Mouse (Mus musculus): Measurements from ENCODE around the gene Pgm5. TPM values are rescaled to one million over a fixed set of nuclear protein-coding genes. Genes with fewer than 3 reads are reported as not detected.

The Pgm5 gene
- total and polyA plus RNA-seq, 2 experiments from 2014 or later = 0.39 to 4.8 TPM

DNA sequence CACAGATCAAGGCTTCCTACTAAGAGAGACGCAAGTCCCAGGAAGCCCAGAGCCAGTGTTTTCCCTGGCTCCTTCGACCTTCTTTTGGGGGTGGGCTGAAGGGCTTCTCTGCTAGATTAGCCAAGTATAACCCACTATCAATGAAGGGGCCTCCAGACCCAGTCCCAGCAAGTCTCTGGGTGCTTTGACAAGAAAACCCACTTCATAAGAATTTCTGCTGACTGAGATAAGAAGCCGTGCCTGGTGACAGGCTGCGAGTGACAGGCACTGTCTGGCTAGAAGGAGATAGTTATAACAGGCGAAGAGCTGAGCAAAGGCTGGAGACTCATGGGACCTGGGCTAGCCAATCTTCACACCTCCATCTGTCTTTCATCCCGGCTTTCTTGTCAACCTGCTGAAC is 67.3 kb downstream of the Pgm5 start:
- ATAC-seq = no peak
- DNase-seq = no peak
- WGBS = 88% methylated on average over 6 of the region's 6 CpGs
- Histone ChIP-seq H3K27ac (ENCODE audit: low read depth, low read length) (no peak overlapping the region), H3K4me1 (ENCODE audit: insufficient read depth) (no peaks in the 10 kb centered on the region), H3K36me3 (ENCODE audit: insufficient read depth) (no peaks in the 10 kb centered on the region), H3K27me3 (ENCODE audit: insufficient read depth, low read length) (no peaks in the 10 kb centered on the region), H3K9me3 (ENCODE audit: low read length) (no peaks in the 10 kb centered on the region), H3K4me2 (ENCODE audit: low read depth) (no peak overlapping the region), H3K9ac (no peak overlapping the region), H3K4me3 (ENCODE audit: low read depth, low read length) (no peak overlapping the region)
- TF ChIP-seq CTCF (IDR thresholded peaks at IDR 0.05; ENCODE audit: low read depth) = no peak

DNA sequence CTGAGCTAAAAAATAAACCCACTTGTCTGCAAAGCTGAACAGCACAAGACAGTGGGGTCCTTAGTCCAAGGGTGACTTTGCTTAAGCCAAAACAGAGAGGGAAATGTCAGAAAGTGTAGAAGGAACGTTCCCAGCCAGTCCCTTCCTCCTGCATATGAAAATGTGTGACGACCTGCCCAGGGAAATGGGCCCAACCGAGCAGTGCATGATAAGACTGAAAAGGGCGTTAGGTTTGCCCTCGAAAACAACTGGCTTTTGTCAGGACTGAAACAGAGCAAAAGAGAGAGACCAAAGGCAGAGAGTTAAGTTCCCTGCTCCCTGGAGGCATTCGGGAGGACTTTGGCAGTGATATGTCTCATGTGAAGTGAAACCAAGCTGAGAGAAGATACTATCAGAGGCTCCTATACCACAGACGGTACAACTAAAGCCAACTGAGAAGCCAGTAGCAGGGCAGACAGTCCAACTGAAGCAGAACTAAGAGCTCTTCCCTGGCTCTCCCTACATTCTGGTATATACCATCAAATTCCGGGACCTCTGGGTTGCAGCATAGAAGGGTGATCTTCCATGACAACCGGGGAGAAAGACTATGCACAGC is 68.0 kb downstream of the Pgm5 start:
- no peak for ATAC-seq
- H3K4me1 ChIP-seq (ENCODE audit: insufficient read depth) = no peaks in the 10 kb centered on the region
- H3K9ac ChIP-seq = no peak overlapping the region
- H3K36me3 ChIP-seq (ENCODE audit: insufficient read depth) = no peaks in the 10 kb centered on the region
- 86% methylated on average over 9 of the region's 9 CpGs for WGBS
- DNase-seq = no peak
- H3K27me3 ChIP-seq (ENCODE audit: insufficient read depth, low read length) = no peaks in the 10 kb centered on the region
- H3K4me2 ChIP-seq (ENCODE audit: low read depth) = no peak overlapping the region
- H3K4me3 ChIP-seq (ENCODE audit: low read depth, low read length) = no peak overlapping the region
- no peak overlapping the region for H3K27ac ChIP-seq (ENCODE audit: low read depth, low read length)
- no peak for TF ChIP-seq CTCF (IDR thresholded peaks at IDR 0.05; ENCODE audit: low read depth)
- H3K9me3 ChIP-seq (ENCODE audit: low read length) = no peaks in the 10 kb centered on the region

- WGBS = 86% methylated on average over 5 of the region's 5 CpGs
Measured at GRCm38 (mm10) chr19:24792876-24793275, 68.8 kb downstream of the Pgm5 start.

GRCm38 (mm10) chr19:24785898-24786297 is 75.8 kb downstream of the Pgm5 start:
- Histone ChIP-seq H3K4me2 (ENCODE audit: low read depth) (no peak overlapping the region), H3K27me3 (ENCODE audit: insufficient read depth, low read length) (no peaks in the 10 kb centered on the region), H3K4me1 (ENCODE audit: insufficient read depth) (no peaks in the 10 kb centered on the region), H3K4me3 (ENCODE audit: low read depth, low read length) (no peak overlapping the region), H3K9ac (no peak overlapping the region), H3K9me3 (ENCODE audit: low read length) (no peaks in the 10 kb centered on the region), H3K27ac (ENCODE audit: low read depth, low read length) (no peak overlapping the region), H3K36me3 (ENCODE audit: insufficient read depth) (no peaks in the 10 kb centered on the region)
- no peak for ATAC-seq
- 90% methylated on average over 8 of the region's 8 CpGs for WGBS
- TF ChIP-seq CTCF (IDR thresholded peaks at IDR 0.05; ENCODE audit: low read depth) = no peak
- no peak for DNase-seq

More at GRCm38 (mm10) chr19:24792876-24793275, 68.8 kb downstream of the Pgm5 start:
- TF ChIP-seq CTCF (IDR thresholded peaks at IDR 0.05; ENCODE audit: low read depth) = no peak
- no peak overlapping the region for H3K27ac ChIP-seq (ENCODE audit: low read depth, low read length)
- ATAC-seq = no peak
- H3K9ac ChIP-seq = no peak overlapping the region
- no peak overlapping the region for H3K4me2 ChIP-seq (ENCODE audit: low read depth)
- H3K4me3 ChIP-seq (ENCODE audit: low read depth, low read length) = no peak overlapping the region
- no peaks in the 10 kb centered on the region for H3K4me1 ChIP-seq (ENCODE audit: insufficient read depth)
- H3K9me3 ChIP-seq (ENCODE audit: low read length) = no peaks in the 10 kb centered on the region
- H3K27me3 ChIP-seq (ENCODE audit: insufficient read depth, low read length) = no peaks in the 10 kb centered on the region
- H3K36me3 ChIP-seq (ENCODE audit: insufficient read depth) = no peaks in the 10 kb centered on the region
- DNase-seq = no peak

- H3K27ac ChIP-seq (ENCODE audit: low read depth, low read length) = no peak overlapping the region
- TF ChIP-seq CTCF (IDR thresholded peaks at IDR 0.05; ENCODE audit: low read depth) = no peak
- WGBS = 69% methylated on average over 15 of the region's 15 CpGs
- no peaks in the 10 kb centered on the region for H3K27me3 ChIP-seq (ENCODE audit: insufficient read depth, low read length)
- no peak overlapping the region for H3K4me3 ChIP-seq (ENCODE audit: low read depth, low read length)
- no peaks in the 10 kb centered on the region for H3K36me3 ChIP-seq (ENCODE audit: insufficient read depth)
- H3K9ac ChIP-seq = no peak overlapping the region
- ATAC-seq (no peak), DNase-seq (no peak)
- no peak overlapping the region for H3K4me2 ChIP-seq (ENCODE audit: low read depth)
- no peaks in the 10 kb centered on the region for H3K4me1 ChIP-seq (ENCODE audit: insufficient read depth)
- no peaks in the 10 kb centered on the region for H3K9me3 ChIP-seq (ENCODE audit: low read length)
Measured at GRCm38 (mm10) chr19:24785056-24785675, 76.5 kb downstream of the Pgm5 start.

DNA sequence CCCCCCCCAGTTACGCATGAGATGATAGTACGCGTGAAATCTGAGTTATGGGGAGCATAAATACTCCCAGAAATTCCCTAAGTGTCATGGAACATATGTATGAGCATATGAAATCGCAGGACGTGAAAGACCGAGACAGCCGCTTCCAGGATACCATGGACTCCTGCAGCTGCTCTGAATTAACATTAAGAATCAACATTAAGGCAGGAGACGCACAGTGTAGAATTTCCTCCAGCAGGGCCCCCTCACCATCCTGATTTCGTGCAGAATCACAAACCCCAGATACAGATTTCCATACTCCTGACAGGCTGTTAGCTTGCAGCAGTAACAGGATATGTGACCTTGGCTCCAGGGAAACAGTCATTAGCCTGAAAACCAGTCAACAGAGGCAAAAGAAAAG is 77.9 kb downstream of the Pgm5 start:
- ATAC-seq (peak; percentile 62), DNase-seq (peak; percentile 57)
- no peak overlapping the region for H3K27ac ChIP-seq (ENCODE audit: low read depth, low read length)
- no peak overlapping the region for H3K4me3 ChIP-seq (ENCODE audit: low read depth, low read length)
- H3K4me2 ChIP-seq (ENCODE audit: low read depth) = no peak overlapping the region
- no peak overlapping the region for H3K9ac ChIP-seq
- H3K27me3 ChIP-seq (ENCODE audit: insufficient read depth, low read length) = no peaks in the 10 kb centered on the region
- no peaks in the 10 kb centered on the region for H3K36me3 ChIP-seq (ENCODE audit: insufficient read depth)
- 57% methylated on average over 9 of the region's 9 CpGs for WGBS
- no peak for TF ChIP-seq CTCF (IDR thresholded peaks at IDR 0.05; ENCODE audit: low read depth)
- H3K9me3 ChIP-seq (ENCODE audit: low read length) = no peaks in the 10 kb centered on the region
- H3K4me1 ChIP-seq (ENCODE audit: insufficient read depth) = no peaks in the 10 kb centered on the region

DNA sequence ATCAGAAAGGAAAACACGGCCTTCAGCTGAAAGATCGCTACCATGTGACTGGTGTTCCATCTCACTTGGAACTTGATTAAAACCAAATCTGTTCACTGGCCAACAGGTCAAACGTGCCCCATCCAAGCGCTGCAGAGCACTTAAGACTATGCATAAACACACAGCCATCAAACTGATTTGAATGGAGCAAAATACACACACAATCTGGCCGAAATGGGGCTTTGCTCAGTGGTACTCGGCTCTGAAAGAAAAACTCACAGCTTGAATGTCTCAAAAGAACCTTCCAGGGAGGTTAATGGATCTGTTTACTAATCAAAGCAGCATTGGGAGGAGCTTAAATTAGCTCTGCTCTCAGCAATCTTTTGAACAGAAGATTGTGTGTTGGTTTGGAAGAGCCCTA is 81.7 kb downstream of the Pgm5 start:
- H3K9me3 ChIP-seq (ENCODE audit: low read length) = no peaks in the 10 kb centered on the region
- no peaks in the 10 kb centered on the region for H3K36me3 ChIP-seq (ENCODE audit: insufficient read depth)
- ATAC-seq (peak; percentile 27), DNase-seq (peak; percentile 27)
- 16% methylated on average over 6 of the region's 6 CpGs for WGBS
- H3K9ac ChIP-seq = no peak overlapping the region
- H3K4me1 ChIP-seq (ENCODE audit: insufficient read depth) = no peaks in the 10 kb centered on the region
- no peak overlapping the region for H3K27ac ChIP-seq (ENCODE audit: low read depth, low read length)
- H3K4me2 ChIP-seq (ENCODE audit: low read depth) = no peak overlapping the region
- no peaks in the 10 kb centered on the region for H3K27me3 ChIP-seq (ENCODE audit: insufficient read depth, low read length)
- no peak overlapping the region for H3K4me3 ChIP-seq (ENCODE audit: low read depth, low read length)
- TF ChIP-seq CTCF (IDR thresholded peaks at IDR 0.05; ENCODE audit: low read depth) = no peak

Measured in forebrain, postnatal 0 days (tissue).